Mouse (Mus musculus) hindbrain, embryonic 11.5 days (tissue): Measurements from ENCODE around the gene Aldh3b1. TPM values are rescaled to one million over a fixed set of nuclear protein-coding genes. Genes with fewer than 3 reads are reported as not detected.
"Not testable (repeated sequence)": the region's sequence is repeated elsewhere in the genome, so short reads cannot be mapped to it uniquely, and the experiment has no call there.

ENCODE experiments used
- ATAC-seq: fragments of 200-750 bp; cut with Nextera tagmentation; 2 replicates; pipeline ENCODE4 v1.8.0; 2017; ENCODE audit warnings: mild to moderate bottlenecking, moderate TSS enrichment, moderate library complexity; ENCODE audit not compliant: low FRiP score
- DNase-seq: peaks from one replicate; pipeline ENCODE4 v3.0.0-alpha.2; 2015; ENCODE audit warnings: low spot score
- H3K27ac ChIP-seq: fragments of 300-500 bp; sonication (generic); 2 replicates; pipeline ENCODE4 v1.5.1; 2014; ENCODE audit warnings: mild to moderate bottlenecking, low read depth, low read length
- H3K27me3 ChIP-seq: fragments of 300-500 bp; sonication (generic); 2 replicates; pipeline ENCODE4 v1.6.1; 2014; ENCODE audit warnings: mild to moderate bottlenecking, low read length, moderate library complexity, mixed read lengths; ENCODE audit not compliant: control insufficient read depth, insufficient read depth
- H3K36me3 ChIP-seq: fragments of 300-500 bp; sonication (generic); 2 replicates; pipeline ENCODE4 v1.6.1; 2014; ENCODE audit warnings: mild to moderate bottlenecking, low read length, moderate library complexity, mixed read lengths; ENCODE audit not compliant: control insufficient read depth, insufficient read depth
- H3K4me1 ChIP-seq: fragments of 300-500 bp; sonication (generic); replicated peaks from 2 replicates; pipeline ENCODE4 v1.6.1; 2014; ENCODE audit warnings: low read length, mixed read lengths; ENCODE audit not compliant: control insufficient read depth, insufficient read depth
- H3K4me2 ChIP-seq: fragments of 300-500 bp; sonication (generic); replicated peaks from 2 replicates; pipeline ENCODE4 v1.6.1; 2014; ENCODE audit warnings: mild to moderate bottlenecking, low read depth, low read length
- H3K4me3 ChIP-seq: fragments of 300-500 bp; sonication (generic); 2 replicates; pipeline ENCODE4 v1.5.1; 2014; ENCODE audit warnings: low read depth, low read length
- H3K9ac ChIP-seq: fragments of 300-500 bp; sonication (generic); 2 replicates; pipeline ENCODE4 v1.6.1; 2014; ENCODE audit warnings: low read depth, low read length
- H3K9me3 ChIP-seq: fragments of 300-500 bp; sonication (generic); 2 replicates; pipeline ENCODE4 v1.6.1; 2016; ENCODE audit warnings: low read length; ENCODE audit not compliant: control insufficient read depth
- WGBS: fragments of 180-500 bp; shearing (Covaris S2); extraction: QIAGEN DNeasy Blood & Tissue Kit; methylation state at CpG from one replicate; pipeline ENCODE4 v1.1.7; 2014; 5-methylcytosine and 5-hydroxymethylcytosine counted together
- polyA plus RNA-seq: library from polyadenylated mRNA; unstranded; fragments of >200 nt; fragmentation: Nextera tagmentation; extraction: Ambion mirVana; gene quantifications from 2 replicates; pipeline ENCODE4 v1.2.1, GENCODE M21; 2014

The Aldh3b1 gene
- polyA plus RNA-seq, 1 experiment from 2014 or later = 0.59 TPM

DNA sequence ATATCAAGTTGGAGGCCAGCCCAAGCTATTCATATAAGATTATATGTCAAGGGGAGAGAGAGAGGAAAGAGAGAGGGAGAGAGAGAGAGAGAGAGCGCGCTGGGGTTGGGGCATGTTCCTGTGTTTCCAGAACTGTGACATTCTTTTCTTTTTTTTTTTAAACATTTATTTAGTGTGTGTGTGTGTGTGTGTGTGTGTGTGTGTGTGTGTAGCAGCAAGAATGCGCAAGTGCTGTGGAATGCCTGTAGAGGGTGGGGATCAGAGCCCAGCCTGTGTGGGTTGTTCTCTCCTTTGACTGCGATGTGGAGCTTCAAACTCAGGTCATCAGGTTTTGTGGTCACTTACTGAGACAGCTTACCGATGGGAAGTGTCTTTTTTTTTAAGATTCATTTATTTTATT, 30.6 kb upstream of the Aldh3b1 start:
- ATAC-seq (no peak), DNase-seq (no peak)
- Histone ChIP-seq H3K9me3 (no peaks in the 10 kb centered on the region), H3K9ac (no peak overlapping the region), H3K4me3 (no peak overlapping the region), H3K4me2 (no peak overlapping the region), H3K36me3 (no peaks in the 10 kb centered on the region), H3K27ac (no peak overlapping the region), H3K4me1 (no peaks in the 10 kb centered on the region), H3K27me3 (no peaks in the 10 kb centered on the region)
- 82% methylated on average over 5 of the region's 5 CpGs for WGBS

DNA sequence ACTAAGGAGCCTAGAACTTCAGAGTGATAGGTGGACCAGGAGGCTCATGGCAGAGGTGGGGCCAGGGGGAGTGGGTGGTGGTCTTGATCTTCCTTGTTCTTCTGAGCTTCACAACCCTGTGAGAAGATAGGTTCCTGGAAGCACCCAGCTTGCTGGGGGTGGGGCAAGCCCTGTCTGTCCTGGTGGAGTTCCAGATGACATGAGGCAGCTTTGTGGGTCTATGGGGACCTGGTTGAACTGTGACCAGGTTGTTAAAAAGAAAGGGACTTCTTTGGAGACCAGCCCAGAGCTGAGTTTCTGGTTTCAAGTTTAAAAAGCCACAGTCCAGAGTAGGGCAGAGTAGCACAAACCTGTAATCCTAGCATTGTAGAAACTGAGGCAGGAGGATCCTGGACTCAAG, 29.4 kb upstream of the Aldh3b1 start:
- DNase-seq = no peak
- H3K4me1 ChIP-seq = no peaks in the 10 kb centered on the region

DNA sequence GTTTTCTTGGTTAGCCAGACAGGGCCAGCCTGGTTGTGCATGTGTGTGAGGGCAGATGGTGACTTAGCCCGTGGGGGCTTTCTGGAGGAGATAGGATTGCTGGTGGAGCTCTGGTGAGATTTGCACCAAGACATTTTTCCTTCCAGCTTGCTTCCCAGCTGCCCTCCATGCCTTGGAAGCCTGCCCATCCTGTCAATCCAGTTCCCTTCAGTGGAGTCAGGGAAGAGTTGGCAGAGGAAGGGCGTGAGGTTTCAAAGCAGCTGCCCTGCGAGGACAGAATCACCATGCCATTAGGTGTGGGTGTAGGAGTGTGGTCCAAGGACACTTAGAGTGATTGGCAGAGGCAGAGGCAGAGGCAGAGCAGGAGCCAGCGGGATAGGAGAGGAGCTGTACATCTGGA, 28.9 kb upstream of the Aldh3b1 start, which contains the start of gene Aldh3b3:
Gene Aldh3b3, plus strand, starts transcription at position 176 of the 400 bp plus-strand sequence.
- 78% methylated on average over 4 of the region's 4 CpGs for WGBS

More for the DNA sequence above, 29.4 kb upstream of the Aldh3b1 start:
- Histone ChIP-seq H3K4me2 (no peak overlapping the region), H3K9ac (no peak overlapping the region), H3K36me3 (no peaks in the 10 kb centered on the region), H3K27ac (no peak overlapping the region), H3K27me3 (no peaks in the 10 kb centered on the region), H3K9me3 (no peaks in the 10 kb centered on the region), H3K4me3 (no peak overlapping the region)
- no peak for ATAC-seq

DNA sequence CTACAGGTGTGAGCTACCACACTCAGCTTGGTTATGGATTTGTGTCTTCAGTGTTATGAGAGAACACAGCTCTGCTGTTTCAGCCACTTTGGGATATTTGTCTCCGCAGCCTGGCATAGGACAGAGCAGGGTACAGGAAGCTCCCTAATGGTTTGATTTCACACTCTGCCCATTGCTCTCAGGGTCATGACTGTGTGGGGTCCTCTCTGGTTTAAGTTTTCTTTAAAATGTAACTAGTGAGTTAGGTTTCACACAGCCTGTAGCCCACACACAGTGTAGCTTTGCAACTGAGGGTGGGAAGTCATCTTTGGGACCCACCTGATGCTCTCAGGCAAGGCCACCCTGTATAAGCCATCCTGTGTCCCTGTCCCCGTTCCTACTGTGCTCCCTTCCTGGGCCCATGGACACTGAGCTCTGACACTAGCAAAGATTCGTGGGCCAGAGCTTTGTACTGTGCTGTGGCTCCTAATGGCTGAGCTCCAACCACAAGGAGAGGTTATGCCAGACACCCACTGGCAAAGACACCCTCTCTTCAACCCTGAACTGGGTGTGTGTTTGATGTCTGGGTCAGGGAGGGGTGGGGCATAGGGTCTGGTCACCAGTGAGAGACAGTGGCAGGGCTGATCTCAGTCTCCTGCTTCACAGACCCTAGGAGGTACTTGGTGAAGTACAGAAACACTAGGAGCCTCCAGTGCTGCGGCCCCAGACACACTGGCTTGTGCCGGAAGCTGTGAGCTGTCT, 27.9 kb upstream of the Aldh3b1 start:
- H3K4me3 ChIP-seq, H3K4me2 ChIP-seq, ATAC-seq, H3K27me3 ChIP-seq, H3K4me1 ChIP-seq, H3K9ac ChIP-seq, H3K27ac ChIP-seq, H3K36me3 ChIP-seq, DNase-seq, H3K9me3 ChIP-seq: not testable (repeated sequence)
- 87% methylated on average over 5 of the region's 5 CpGs for WGBS

More for the DNA sequence above, 28.9 kb upstream of the Aldh3b1 start, which contains the start of gene Aldh3b3:
- no peak within 1 kb of the TSS for H3K27ac ChIP-seq
- H3K4me2 ChIP-seq = no peak within 1 kb of the TSS
- no peak within 1 kb of the TSS for H3K9ac ChIP-seq
- no peaks in the 10 kb centered on the region for H3K36me3 ChIP-seq
- no peak within 1 kb of the TSS for H3K4me3 ChIP-seq
- H3K9me3 ChIP-seq = no peaks in the 10 kb centered on the region
- H3K27me3 ChIP-seq = no peaks in the 10 kb centered on the region
- ATAC-seq (no peak), DNase-seq (no peak)
- no peaks in the 10 kb centered on the region for H3K4me1 ChIP-seq

DNA sequence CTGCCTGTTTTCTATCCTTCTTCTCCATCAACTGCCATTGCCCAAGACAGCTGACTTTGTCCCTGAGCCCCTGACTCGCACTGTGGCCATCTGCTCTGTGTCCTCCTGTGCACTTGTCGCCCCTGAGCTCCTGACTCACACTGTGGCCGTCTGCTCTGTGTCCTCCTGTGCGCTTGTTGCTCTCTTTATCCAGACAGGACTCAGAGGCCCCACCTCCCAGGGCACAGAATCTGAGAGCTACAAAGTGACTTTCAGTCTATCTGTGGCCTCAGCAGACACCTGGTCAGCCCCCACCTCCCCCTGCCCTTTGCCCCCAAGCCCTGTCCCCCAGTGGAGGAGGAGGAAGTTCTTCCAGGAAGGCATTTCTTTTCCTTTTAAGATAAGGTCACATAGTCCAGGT, 26.2 kb upstream of the Aldh3b1 start:
- H3K36me3 ChIP-seq = no peaks in the 10 kb centered on the region
- no peaks in the 10 kb centered on the region for H3K9me3 ChIP-seq
- H3K4me3 ChIP-seq = no peak overlapping the region
- DNase-seq = no peak
- H3K27ac ChIP-seq = no peak overlapping the region
- H3K9ac ChIP-seq = no peak overlapping the region
- no peaks in the 10 kb centered on the region for H3K4me1 ChIP-seq
- WGBS = 53% methylated on average over 4 of the region's 4 CpGs
- no peak for ATAC-seq
- H3K27me3 ChIP-seq = no peaks in the 10 kb centered on the region
- H3K4me2 ChIP-seq = no peak overlapping the region

DNA sequence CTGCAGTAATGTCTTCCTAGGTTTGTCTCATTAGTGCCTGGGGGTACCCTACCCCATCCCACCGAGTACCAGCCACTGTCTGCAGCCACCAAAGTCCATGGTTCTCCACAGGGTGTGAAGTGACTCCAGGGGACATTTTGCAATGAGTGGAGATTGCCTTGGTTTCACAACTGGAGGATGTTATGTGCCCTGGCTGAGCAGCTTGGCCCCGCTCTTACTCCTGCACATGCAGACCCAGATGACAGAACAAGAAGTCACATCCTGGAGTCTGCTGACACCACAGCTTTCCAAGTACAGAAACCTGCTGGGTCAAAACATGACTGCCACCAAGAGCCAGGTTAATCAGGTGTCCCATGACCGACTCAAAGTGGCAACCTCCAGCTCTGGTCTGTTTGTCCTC, 25.4 kb upstream of the Aldh3b1 start:
- 78% methylated on average over 3 of the region's 3 CpGs for WGBS
- Histone ChIP-seq H3K9ac (no peak overlapping the region), H3K4me3 (no peak overlapping the region), H3K27me3 (no peaks in the 10 kb centered on the region), H3K36me3 (no peaks in the 10 kb centered on the region), H3K27ac (no peak overlapping the region), H3K4me2 (no peak overlapping the region), H3K9me3 (no peaks in the 10 kb centered on the region), H3K4me1 (no peaks in the 10 kb centered on the region)
- ATAC-seq (no peak), DNase-seq (no peak)

DNA sequence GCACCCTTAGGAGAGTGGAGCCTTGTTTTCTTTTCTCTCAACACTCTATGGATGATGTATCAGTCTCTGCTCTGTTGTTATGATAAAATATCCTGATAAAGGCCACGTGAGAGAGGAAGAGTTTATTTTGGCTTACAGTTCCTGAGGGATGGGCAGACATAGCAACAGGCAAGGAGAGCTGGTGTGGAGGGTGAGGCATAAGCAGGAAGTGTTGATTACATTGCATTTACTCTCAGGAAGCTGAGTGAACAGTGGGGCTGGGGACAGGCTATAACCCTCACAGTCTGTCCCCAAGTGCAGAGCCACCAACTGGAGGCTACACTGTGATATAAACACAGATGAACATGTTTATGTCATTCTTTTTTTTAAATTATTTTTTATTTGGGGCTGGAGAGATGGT, 22.5 kb upstream of the Aldh3b1 start:
- no peak for ATAC-seq
- H3K27ac ChIP-seq = no peak overlapping the region

DNA sequence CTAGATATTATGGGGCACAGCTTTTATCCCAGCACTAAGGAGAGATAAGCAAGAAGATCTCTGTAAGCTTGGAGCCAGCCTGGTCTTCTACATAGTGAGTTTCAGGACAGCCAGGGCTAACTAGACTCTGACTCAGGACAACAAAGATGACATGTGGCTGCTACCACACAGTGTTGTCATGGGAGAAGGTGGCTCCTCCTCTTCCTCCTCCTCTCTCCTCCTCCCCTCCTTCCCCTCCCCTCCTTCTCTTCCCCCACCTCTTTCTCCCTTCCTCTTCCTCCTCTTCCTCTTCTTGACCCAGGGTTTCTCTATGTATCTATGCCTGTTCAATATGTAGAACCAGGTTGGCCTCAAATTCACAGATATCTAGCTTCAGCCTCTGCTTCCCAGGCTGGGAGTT, 21.9 kb upstream of the Aldh3b1 start:
- no peak overlapping the region for H3K27ac ChIP-seq
- H3K9ac ChIP-seq = no peak overlapping the region
- no peaks in the 10 kb centered on the region for H3K36me3 ChIP-seq
- no peaks in the 10 kb centered on the region for H3K27me3 ChIP-seq
- H3K4me3 ChIP-seq = no peak overlapping the region
- H3K4me2 ChIP-seq = no peak overlapping the region
- no peaks in the 10 kb centered on the region for H3K9me3 ChIP-seq
- H3K4me1 ChIP-seq = no peaks in the 10 kb centered on the region
- ATAC-seq (no peak), DNase-seq (no peak)

More for the DNA sequence above, 22.5 kb upstream of the Aldh3b1 start:
- Histone ChIP-seq H3K4me1 (no peaks in the 10 kb centered on the region), H3K4me2 (no peak overlapping the region), H3K4me3 (no peak overlapping the region), H3K27me3 (no peaks in the 10 kb centered on the region), H3K9ac (no peak overlapping the region), H3K9me3 (no peaks in the 10 kb centered on the region), H3K36me3 (no peaks in the 10 kb centered on the region)
- 59% methylated on average over 1 of the region's 1 CpGs for WGBS
- no peak for DNase-seq

DNA sequence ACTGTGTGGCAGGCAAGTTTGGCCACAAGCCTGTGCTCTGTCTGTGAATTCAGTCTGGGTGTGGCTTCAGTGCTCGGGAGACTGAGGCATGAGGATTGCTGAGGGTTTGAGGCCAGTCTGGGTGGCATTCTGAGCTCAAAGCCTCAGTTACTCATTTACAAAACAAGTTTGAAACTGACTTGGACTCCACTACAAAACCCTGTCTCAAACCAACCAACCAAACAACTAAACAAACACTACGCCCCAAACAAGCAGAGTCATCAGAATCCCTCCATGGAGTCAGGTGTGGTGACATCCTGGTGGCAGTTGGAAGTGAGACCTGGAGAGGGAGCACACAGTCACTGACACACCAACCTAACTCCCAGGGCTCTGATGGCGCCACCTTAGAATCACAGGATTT, 20.7 kb upstream of the Aldh3b1 start:
- no peak overlapping the region for H3K4me3 ChIP-seq
- no peak for ATAC-seq
- 71% methylated on average over 3 of the region's 3 CpGs for WGBS
- no peak overlapping the region for H3K4me2 ChIP-seq
- H3K9ac ChIP-seq = no peak overlapping the region
- no peaks in the 10 kb centered on the region for H3K9me3 ChIP-seq
- H3K27ac ChIP-seq = no peak overlapping the region
- H3K27me3 ChIP-seq = no peaks in the 10 kb centered on the region
- no peaks in the 10 kb centered on the region for H3K36me3 ChIP-seq
- DNase-seq = no peak
- H3K4me1 ChIP-seq = no peaks in the 10 kb centered on the region
